Mouse (Mus musculus) ES-Bruce4 (cell line): ENCODE measurements around the gene Ift46.

Source experiments
- CTCF ChIP-seq: IDR thresholded peaks from one replicate; pipeline ENCODE4 v1.8.1; 2011; ENCODE audit warnings: low read depth, low read length
- POLR2A ChIP-seq: IDR thresholded peaks from one replicate; pipeline ENCODE4 v1.8.1; 2011; ENCODE audit warnings: low read length; ENCODE audit not compliant: insufficient read depth

DNA sequence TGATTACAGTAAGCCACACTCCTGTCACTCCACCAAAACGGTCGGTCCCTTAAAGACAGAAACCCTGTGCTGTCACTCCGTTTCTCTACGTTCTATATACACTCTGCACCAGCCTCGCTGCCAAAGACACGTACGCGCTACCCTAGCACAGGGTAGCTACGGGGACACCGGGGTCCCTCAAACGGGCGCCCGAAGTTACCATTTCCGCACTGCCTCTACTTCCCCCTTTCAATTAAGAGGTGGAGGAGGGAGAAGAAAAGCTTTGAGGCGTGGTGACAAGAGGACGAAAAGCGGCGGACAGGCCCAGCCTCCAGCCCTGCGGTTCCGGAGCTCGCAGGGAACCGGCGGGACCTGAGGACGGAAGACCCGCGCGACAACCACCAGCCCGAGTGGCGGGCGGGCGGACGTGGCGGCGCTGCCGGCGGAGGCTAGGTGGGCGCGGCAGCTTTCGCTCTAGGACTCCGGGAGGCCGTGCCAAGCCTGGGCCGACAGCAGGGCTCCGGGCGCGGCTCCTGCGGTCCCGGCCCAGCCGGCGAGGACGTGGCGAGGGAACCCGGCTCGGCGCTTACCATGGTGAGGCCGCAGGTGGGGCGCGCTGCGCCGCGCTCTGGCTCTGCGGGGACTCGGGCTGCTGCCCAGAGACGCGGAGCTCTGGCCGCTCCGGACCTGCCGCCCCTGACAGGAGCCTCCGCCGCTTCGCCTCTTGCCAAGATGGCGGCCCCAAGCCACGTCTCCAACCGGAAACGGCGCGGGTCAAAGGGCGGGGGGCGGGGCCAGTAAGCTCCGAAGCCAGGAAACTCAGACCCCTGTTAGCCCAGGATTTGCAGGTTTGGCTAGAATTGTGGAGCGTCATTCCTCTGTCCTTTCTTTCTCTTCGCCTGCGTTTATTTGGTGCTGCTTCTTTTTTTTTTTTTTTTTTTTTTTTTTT lies at the start of gene Ift46, which contains the start of gene Arcn1:
- peak; percentile 34 for TF ChIP-seq POLR2A
- TF ChIP-seq CTCF = no peak
